Mouse (Mus musculus) hindbrain, embryonic 11.5 days (tissue): ENCODE data around the gene Robo1. TPM values are rescaled to one million over a fixed set of nuclear protein-coding genes. Genes with fewer than 3 reads are reported as not detected.

ENCODE experiments used
- ATAC-seq: fragments of 200-750 bp; cut with Nextera tagmentation; 2 replicates; pipeline ENCODE4 v1.8.0; 2017; ENCODE audit warnings: mild to moderate bottlenecking, moderate TSS enrichment, moderate library complexity; ENCODE audit not compliant: low FRiP score
- DNase-seq: peaks from one replicate; pipeline ENCODE4 v3.0.0-alpha.2; 2015; ENCODE audit warnings: low spot score
- H3K27ac ChIP-seq: fragments of 300-500 bp; sonication (generic); 2 replicates; pipeline ENCODE4 v1.5.1; 2014; ENCODE audit warnings: mild to moderate bottlenecking, low read depth, low read length
- H3K27me3 ChIP-seq: fragments of 300-500 bp; sonication (generic); 2 replicates; pipeline ENCODE4 v1.6.1; 2014; ENCODE audit warnings: mild to moderate bottlenecking, low read length, moderate library complexity, mixed read lengths; ENCODE audit not compliant: control insufficient read depth, insufficient read depth
- H3K36me3 ChIP-seq: fragments of 300-500 bp; sonication (generic); 2 replicates; pipeline ENCODE4 v1.6.1; 2014; ENCODE audit warnings: mild to moderate bottlenecking, low read length, moderate library complexity, mixed read lengths; ENCODE audit not compliant: control insufficient read depth, insufficient read depth
- H3K4me1 ChIP-seq: fragments of 300-500 bp; sonication (generic); replicated peaks from 2 replicates; pipeline ENCODE4 v1.6.1; 2014; ENCODE audit warnings: low read length, mixed read lengths; ENCODE audit not compliant: control insufficient read depth, insufficient read depth
- H3K4me2 ChIP-seq: fragments of 300-500 bp; sonication (generic); replicated peaks from 2 replicates; pipeline ENCODE4 v1.6.1; 2014; ENCODE audit warnings: mild to moderate bottlenecking, low read depth, low read length
- H3K4me3 ChIP-seq: fragments of 300-500 bp; sonication (generic); 2 replicates; pipeline ENCODE4 v1.5.1; 2014; ENCODE audit warnings: low read depth, low read length
- H3K9ac ChIP-seq: fragments of 300-500 bp; sonication (generic); 2 replicates; pipeline ENCODE4 v1.6.1; 2014; ENCODE audit warnings: low read depth, low read length
- H3K9me3 ChIP-seq: fragments of 300-500 bp; sonication (generic); 2 replicates; pipeline ENCODE4 v1.6.1; 2016; ENCODE audit warnings: low read length; ENCODE audit not compliant: control insufficient read depth
- WGBS: fragments of 180-500 bp; shearing (Covaris S2); extraction: QIAGEN DNeasy Blood & Tissue Kit; methylation state at CpG from one replicate; pipeline ENCODE4 v1.1.7; 2014; 5-methylcytosine and 5-hydroxymethylcytosine counted together
- polyA plus RNA-seq: library from polyadenylated mRNA; unstranded; fragments of >200 nt; fragmentation: Nextera tagmentation; extraction: Ambion mirVana; gene quantifications from 2 replicates; pipeline ENCODE4 v1.2.1, GENCODE M21; 2014

The Robo1 gene
- polyA plus RNA-seq, 1 experiment from 2014 or later, result 55.9 TPM

GRCm38 (mm10) chr16:72708526-72708925, 400.4 kb downstream of the Robo1 start:
- H3K27ac ChIP-seq, result no peak overlapping the region
- no peak overlapping the region for H3K9ac ChIP-seq
- no peak overlapping the region for H3K4me3 ChIP-seq
- no peak for ATAC-seq
- H3K4me2 ChIP-seq, result no peak overlapping the region
- no peaks in the 10 kb centered on the region; the same call in 1 of the 2 replicates for H3K4me1 ChIP-seq
- 84% methylated on average over 2 of the region's 2 CpGs for WGBS
- no peaks in the 10 kb centered on the region for H3K36me3 ChIP-seq
- H3K27me3 ChIP-seq, result no peaks in the 10 kb centered on the region
- DNase-seq, result no peak
- no peaks in the 10 kb centered on the region for H3K9me3 ChIP-seq

- Histone ChIP-seq H3K9me3 (no peaks in the 10 kb centered on the region), H3K4me2 (no peak overlapping the region), H3K4me3 (no peak overlapping the region), H3K27ac (no peak overlapping the region), H3K4me1 (no peaks in the 10 kb centered on the region), H3K9ac (no peak overlapping the region), H3K36me3 (no peaks in the 10 kb centered on the region), H3K27me3 (no peaks in the 10 kb centered on the region)
- WGBS, result 84% methylated on average over 9 of the region's 9 CpGs
- DNase-seq (no peak), ATAC-seq (no peak)
These were observed 409.2 kb downstream of the Robo1 start for GRCm38 (mm10) chr16:72717118-72717802.

GRCm38 (mm10) chr16:72719063-72719462, 411.0 kb downstream of the Robo1 start:
- Histone ChIP-seq H3K9ac (no peak overlapping the region), H3K27me3 (no peaks in the 10 kb centered on the region), H3K27ac (no peak overlapping the region), H3K4me2 (no peak overlapping the region), H3K9me3 (no peaks in the 10 kb centered on the region), H3K4me1 (no peaks in the 10 kb centered on the region), H3K36me3 (no peaks in the 10 kb centered on the region), H3K4me3 (no peak overlapping the region)
- whole genome bisulfite sequencing, result 92% methylated on average over 4 of the region's 4 CpGs
- ATAC-seq, result no peak
- no peak for DNase-seq

GRCm38 (mm10) chr16:72720979-72721378, 412.9 kb downstream of the Robo1 start:
- no peak overlapping the region for H3K4me2 ChIP-seq
- no peak for ATAC-seq
- no peaks in the 10 kb centered on the region for H3K4me1 ChIP-seq
- H3K27me3 ChIP-seq, result no peaks in the 10 kb centered on the region
- no peaks in the 10 kb centered on the region for H3K9me3 ChIP-seq
- no peak overlapping the region for H3K27ac ChIP-seq
- DNase-seq, result no peak
- 90% methylated on average over 4 of the region's 4 CpGs for WGBS
- no peak overlapping the region for H3K9ac ChIP-seq
- no peaks in the 10 kb centered on the region for H3K36me3 ChIP-seq
- no peak overlapping the region for H3K4me3 ChIP-seq

GRCm38 (mm10) chr16:72721713-72722481, 413.8 kb downstream of the Robo1 start:
- Histone ChIP-seq H3K9me3 (no peaks in the 10 kb centered on the region), H3K4me2 (no peak overlapping the region), H3K27me3 (no peaks in the 10 kb centered on the region), H3K9ac (no peak overlapping the region), H3K4me3 (no peak overlapping the region), H3K4me1 (no peaks in the 10 kb centered on the region), H3K36me3 (no peaks in the 10 kb centered on the region), H3K27ac (no peak overlapping the region)
- WGBS, result 88% methylated on average over 14 of the region's 14 CpGs
- DNase-seq, result no peak
- ATAC-seq, result no peak

- Histone ChIP-seq H3K4me2 (no peak overlapping the region), H3K9me3 (no peaks in the 10 kb centered on the region), H3K27me3 (0 out of 2 replicates have a peak, but pooled peaks cover 2% of the 10 kb centered on the region), H3K4me3 (no peak overlapping the region), H3K27ac (no peak overlapping the region), H3K4me1 (no peaks in the 10 kb centered on the region), H3K9ac (no peak overlapping the region), H3K36me3 (no peaks in the 10 kb centered on the region)
- 85% methylated on average over 5 of the region's 5 CpGs for WGBS
- no peak for ATAC-seq
- DNase-seq, result no peak
These were observed 426.1 kb downstream of the Robo1 start for GRCm38 (mm10) chr16:72734234-72734633.

GRCm38 (mm10) chr16:72735175-72735574, 427.1 kb downstream of the Robo1 start:
- Histone ChIP-seq H3K9ac (no peak overlapping the region), H3K4me2 (no peak overlapping the region), H3K27ac (no peak overlapping the region), H3K4me3 (no peak overlapping the region), H3K27me3 (0 out of 2 replicates have a peak, but pooled peaks cover 2% of the 10 kb centered on the region), H3K9me3 (no peaks in the 10 kb centered on the region), H3K36me3 (no peaks in the 10 kb centered on the region), H3K4me1 (no peaks in the 10 kb centered on the region)
- DNase-seq, result no peak
- no peak for ATAC-seq
- WGBS, result 65% methylated on average over 11 of the region's 11 CpGs

GRCm38 (mm10) chr16:72735588-72735987, 427.5 kb downstream of the Robo1 start:
- no peaks in the 10 kb centered on the region for H3K4me1 ChIP-seq
- H3K9ac ChIP-seq, result no peak overlapping the region
- H3K27ac ChIP-seq, result no peak overlapping the region
- no peaks in the 10 kb centered on the region for H3K36me3 ChIP-seq
- DNase-seq, result no peak
- no peak for ATAC-seq
- H3K4me2 ChIP-seq, result no peak overlapping the region
- H3K4me3 ChIP-seq, result no peak overlapping the region
- H3K9me3 ChIP-seq, result no peaks in the 10 kb centered on the region
- WGBS, result 75% methylated on average over 3 of the region's 3 CpGs
- H3K27me3 ChIP-seq, result 0 out of 2 replicates have a peak, but pooled peaks cover 2% of the 10 kb centered on the region

GRCm38 (mm10) chr16:72737154-72737553, 429.0 kb downstream of the Robo1 start:
- Histone ChIP-seq H3K27me3 (0 out of 2 replicates have a peak, but pooled peaks cover 2% of the 10 kb centered on the region), H3K4me3 (no peak overlapping the region), H3K4me1 (no peaks in the 10 kb centered on the region), H3K27ac (no peak overlapping the region), H3K36me3 (peaks cover 2% of the 10 kb centered on the region; the same call in 1 of the 2 replicates), H3K4me2 (no peak overlapping the region), H3K9ac (no peak overlapping the region), H3K9me3 (no peaks in the 10 kb centered on the region)
- WGBS, result 51% methylated on average over 4 of the region's 4 CpGs
- DNase-seq (no peak), ATAC-seq (no peak)
